Mouse (Mus musculus) lung, adult 2 months (tissue): ENCODE data around the gene Ptrh1. TPM values are rescaled to one million over a fixed set of nuclear protein-coding genes. Genes with fewer than 3 reads are reported as not detected.

Experiments
- DNase-seq: peaks from one replicate; pipeline ENCODE4 v3.0.0; 2022
- H3K4me1 ChIP-seq: fragments of 200-500 bp; 2 replicates; pipeline ENCODE4 v1.6.1; 2011; ENCODE audit warnings: low read length; ENCODE audit not compliant: control insufficient read depth, insufficient read depth
- H3K4me3 ChIP-seq: fragments of 200-500 bp; replicated peaks from 2 replicates; pipeline ENCODE3; 2011; ENCODE audit warnings: low read depth, mild to moderate bottlenecking, control low read depth, low read length; ENCODE audit errors: extremely low read depth
- CTCF ChIP-seq: fragments of 200-500 bp; IDR thresholded peaks from 2 replicates; pipeline ENCODE4 v1.5.1; 2011; ENCODE audit warnings: mild to moderate bottlenecking, low read length, control low read depth; ENCODE audit not compliant: insufficient read depth
- POLR2A ChIP-seq: fragments of 200-500 bp; IDR thresholded peaks from 2 replicates; pipeline ENCODE4 v1.6.1; 2011; ENCODE audit warnings: low read depth, mild to moderate bottlenecking, control low read depth, low read length, borderline replicate concordance; ENCODE audit errors: extremely low read depth
- WGBS: fragments of 180-500 bp; shearing (Covaris S2); methylation state at CpG from one replicate; pipeline ENCODE4 v1.1.7; 2018; 5-methylcytosine and 5-hydroxymethylcytosine counted together
- polyA plus RNA-seq: library from polyadenylated mRNA; depleted of rRNA; stranded (reverse); fragments of >200 nt; gene quantifications from 2 replicates; pipeline ENCODE4 v1.2.3, GENCODE M21; 2012

Ptrh1 gene
- polyA plus RNA-seq, 1 experiment, result 10.7 TPM

- no peaks in the 10 kb centered on the region for H3K4me1 ChIP-seq
- H3K4me3 ChIP-seq, result peak overlapping the region; percentile 44
- TF ChIP-seq POLR2A (peak; percentile 48; the same call in 1 of the 2 replicates), CTCF (no peak)
- WGBS, result 58% methylated on average over 31 of the region's 31 CpGs
- peak; percentile 79 for DNase-seq
Observed at GRCm38 (mm10) chr2:32750887-32751664, 24.5 kb upstream of the Ptrh1 start.

- Histone ChIP-seq H3K4me1 (no peaks in the 10 kb centered on the region), H3K4me3 (peak overlapping the region; percentile 44)
- WGBS, result 45% methylated on average over 10 of the region's 10 CpGs
- DNase-seq, result no peak
- no peak for TF ChIP-seq CTCF
- TF ChIP-seq POLR2A, result no peak
Observed at GRCm38 (mm10) chr2:32751665-32752033, 23.9 kb upstream of the Ptrh1 start.

GRCm38 (mm10) chr2:32752181-32752580 is 23.4 kb upstream of the Ptrh1 start:
- DNase-seq, result no peak
- H3K4me3 ChIP-seq, result no peak overlapping the region
- no peaks in the 10 kb centered on the region for H3K4me1 ChIP-seq
- 65% methylated on average over 10 of the region's 10 CpGs for WGBS
- no peak for TF ChIP-seq POLR2A
- 0 out of 2 replicates have a peak, but pooled peaks have one; percentile 7 for TF ChIP-seq CTCF

GRCm38 (mm10) chr2:32756674-32757055 is 18.9 kb upstream of the Ptrh1 start:
- no peak for DNase-seq
- H3K4me3 ChIP-seq, result no peak overlapping the region
- no peaks in the 10 kb centered on the region for H3K4me1 ChIP-seq
- no peak for TF ChIP-seq POLR2A
- no peak for TF ChIP-seq CTCF
- WGBS, result 32% methylated on average over 6 of the region's 6 CpGs

GRCm38 (mm10) chr2:32757056-32757845 is 18.3 kb upstream of the Ptrh1 start, which contains the start of gene Tor2a:
Tor2a (plus strand) TSS chr2:32757234.
- WGBS, result under 1% methylated on average over 66 of the region's 66 CpGs
- peak; percentile 95 for DNase-seq
- TF ChIP-seq CTCF (peak; percentile 80), POLR2A (peak; percentile 52; the same call in 1 of the 2 replicates)
- Histone ChIP-seq H3K4me1 (no peaks in the 10 kb centered on the region), H3K4me3 (peak within 1 kb of the TSS; percentile 58)

GRCm38 (mm10) chr2:32758503-32758902 is 17.1 kb upstream of the Ptrh1 start:
- Histone ChIP-seq H3K4me1 (no peaks in the 10 kb centered on the region), H3K4me3 (no peak overlapping the region)
- TF ChIP-seq CTCF (no peak), POLR2A (no peak)
- 77% methylated on average over 8 of the region's 8 CpGs for WGBS
- DNase-seq, result no peak

- Histone ChIP-seq H3K4me1 (no peaks in the 10 kb centered on the region), H3K4me3 (no peak overlapping the region)
- DNase-seq, result no peak
- 84% methylated on average over 2 of the region's 2 CpGs for WGBS
- TF ChIP-seq POLR2A, result no peak
- TF ChIP-seq CTCF, result no peak
Observed at GRCm38 (mm10) chr2:32759001-32759400, 16.6 kb upstream of the Ptrh1 start.

GRCm38 (mm10) chr2:32761361-32761760 is 14.2 kb upstream of the Ptrh1 start:
- H3K4me3 ChIP-seq, result no peak overlapping the region
- TF ChIP-seq CTCF (no peak), POLR2A (no peak)
- DNase-seq, result no peak
- WGBS, result 91% methylated on average over 14 of the region's 14 CpGs
- no peaks in the 10 kb centered on the region for H3K4me1 ChIP-seq

- TF ChIP-seq POLR2A, result no peak
- TF ChIP-seq CTCF, result no peak
- 74% methylated on average over 4 of the region's 4 CpGs for WGBS
- no peak for DNase-seq
- Histone ChIP-seq H3K4me3 (no peak overlapping the region), H3K4me1 (no peaks in the 10 kb centered on the region)
Observed at GRCm38 (mm10) chr2:32761859-32762258, 13.7 kb upstream of the Ptrh1 start.
